8 mouse cellular contexts compared by ENCODE assay signal in genomic region chr5:139344021-139344686, GRCm38 (mm10). TPM values are rescaled to one million over a fixed set of nuclear protein-coding genes. Genes with fewer than 3 reads are reported as not detected.
DNase-seq lines count a peak whose midpoint lies in the region; ATAC-seq and TF ChIP-seq lines count a peak whose summit lies in the region.

No protein-coding gene starts in this region.

- 4% methylated on average over 12 of the region's 12 CpGs for WGBS in limb, embryonic 12.5 days
- WGBS in midbrain, embryonic 13.5 days = 8% methylated on average over 12 of the region's 12 CpGs
- 9% methylated on average over 12 of the region's 12 CpGs for WGBS in spleen, adult 2 months

- no peak for TF ChIP-seq POLR2A in spleen, adult 2 months (IDR thresholded peaks at IDR 0.05; ENCODE audit: low read depth, low read length)

- ATAC-seq in granulocyte monocyte progenitor cell, adult 5-6 weeks (replicated peaks; ENCODE audit: poor library complexity, severe bottlenecking) = peak; percentile 78
- peak; percentile 68 for ATAC-seq in limb, embryonic 12.5 days (ENCODE audit: insufficient number of reproducible peaks, insufficient read depth, low FRiP score, low TSS enrichment, low read depth)
- peak; percentile 79 for ATAC-seq in midbrain, embryonic 13.5 days

- H3K27me3 ChIP-seq in limb, embryonic 12.5 days = no peaks in the 10 kb centered on the region; the same call in 1 of the 2 replicates
- 0 out of 2 replicates have a peak, but pooled peaks cover 7% of the 10 kb centered on the region for H3K27me3 ChIP-seq in midbrain, embryonic 13.5 days
- H3K27me3 ChIP-seq in spleen, adult 2 months (ENCODE audit: control insufficient read depth, insufficient read depth, low read length) = no peaks in the 10 kb centered on the region

- H3K4me1 ChIP-seq in limb, embryonic 12.5 days (replicated peaks) = peaks cover 19% of the 10 kb centered on the region
- H3K4me1 ChIP-seq in midbrain, embryonic 13.5 days (replicated peaks) = peaks cover 24% of the 10 kb centered on the region
- H3K4me1 ChIP-seq in spleen, adult 2 months (ENCODE audit: control insufficient read depth, insufficient read depth, insufficient read length) = peaks cover 7% of the 10 kb centered on the region; the same call in 1 of the 2 replicates

- H3K4me3 ChIP-seq in limb, embryonic 12.5 days (replicated peaks) = peak overlapping the region; percentile 75
- H3K4me3 ChIP-seq in midbrain, embryonic 13.5 days (replicated peaks) = peak overlapping the region; percentile 75
- peak overlapping the region; percentile 99 for H3K4me3 ChIP-seq in spleen, adult 2 months (ENCODE audit: extremely low read depth, insufficient read depth, insufficient read length)

- peak overlapping the region; percentile 73 for H3K27ac ChIP-seq in limb, embryonic 12.5 days
- H3K27ac ChIP-seq in midbrain, embryonic 13.5 days = peak overlapping the region; percentile 80
- no peak overlapping the region for H3K27ac ChIP-seq in spleen, adult 2 months (ENCODE audit: insufficient read depth, low read length)

- no peaks in the 10 kb centered on the region for H3K9me3 ChIP-seq in limb, embryonic 12.5 days
- no peaks in the 10 kb centered on the region for H3K9me3 ChIP-seq in midbrain, embryonic 13.5 days

- H3K9ac ChIP-seq in limb, embryonic 12.5 days (replicated peaks) = peak overlapping the region; percentile 83
- peak overlapping the region; percentile 88 for H3K9ac ChIP-seq in midbrain, embryonic 13.5 days (replicated peaks)

- TF ChIP-seq CTCF in spleen, adult 2 months (IDR thresholded peaks at IDR 0.05; ENCODE audit: extremely low read depth, insufficient read depth, insufficient read length, insufficient replicate concordance) = peak; percentile 85

- peak; percentile 85 to 88 for DNase-seq in B cell, adult 2 months
- DNase-seq in adrenal gland, postnatal 10 days = peak; percentile 88
- DNase-seq in embryo, embryonic 9.5 days (ENCODE audit: extremely low spot score) = peak; percentile 81
- peak; percentile 65 for DNase-seq in kidney, adult 11 months
- peak; percentile 62 to 71 for DNase-seq in spleen, adult 2 months (ENCODE audit: low read depth in 1 of 2, low spot score in 2 of 2)

- peak overlapping the region; percentile 97 for H3K4me2 ChIP-seq in limb, embryonic 12.5 days
- H3K4me2 ChIP-seq in midbrain, embryonic 13.5 days (replicated peaks) = peak overlapping the region; percentile 96

- peaks cover 36% of the 10 kb centered on the region for H3K36me3 ChIP-seq in limb, embryonic 12.5 days
- peaks cover 36% of the 10 kb centered on the region for H3K36me3 ChIP-seq in midbrain, embryonic 13.5 days
- peaks cover 20% of the 10 kb centered on the region for H3K36me3 ChIP-seq in spleen, adult 2 months (ENCODE audit: control insufficient read depth, insufficient read depth, low read length)

RNA-seq across cellular contexts. Expression of gene Cox19, which starts 7.1 kb away (rescaled TPM):
- 10 to 100 TPM; 81.5 to 84.7 TPM for total RNA-seq in adrenal gland, postnatal 10 days (2021)
- total RNA-seq in granulocyte monocyte progenitor cell, adult 5-6 weeks (2014; fragmentation: Nextera tagmentation) = 29.2 and 60.1 TPM in 2 replicates
- 31.4 and 35.9 TPM in 2 replicates for total RNA-seq in granulocyte monocyte progenitor cell, adult 5-6 weeks (2017)
- polyA plus RNA-seq in limb, embryonic 12.5 days (2016; fragmentation: Nextera tagmentation; extraction: Ambion mirVana) = 118 and 121 TPM in 2 replicates
- polyA plus RNA-seq in midbrain, embryonic 13.5 days (2015; fragmentation: Nextera tagmentation; extraction: Ambion mirVana) = 120 and 131 TPM in 2 replicates
- polyA plus RNA-seq in spleen, adult 2 months (2012; rRNA removed) = 27.2 and 36.2 TPM in 2 replicates

RNA-seq across cellular contexts. Expression of gene Cyp2w1, which starts 8.3 kb away (rescaled TPM):
- total RNA-seq in adrenal gland, postnatal 10 days (2021) = not detected
- not detected in 2 replicates for total RNA-seq in granulocyte monocyte progenitor cell, adult 5-6 weeks (2014; fragmentation: Nextera tagmentation)
- not detected in 2 replicates for total RNA-seq in granulocyte monocyte progenitor cell, adult 5-6 weeks (2017)
- polyA plus RNA-seq in limb, embryonic 12.5 days (2016; fragmentation: Nextera tagmentation; extraction: Ambion mirVana) = 0.90 and 1.0 TPM in 2 replicates
- polyA plus RNA-seq in midbrain, embryonic 13.5 days (2015; fragmentation: Nextera tagmentation; extraction: Ambion mirVana) = not detected in 2 replicates
- not detected in 2 replicates for polyA plus RNA-seq in spleen, adult 2 months (2012; rRNA removed)

RNA-seq across cellular contexts. Expression of gene Adap1, which starts 18.7 kb away (rescaled TPM):
- 1 to 10 TPM; 5.9 to 7.5 TPM for total RNA-seq in adrenal gland, postnatal 10 days (2021)
- 46.5 and 63.5 TPM in 2 replicates for total RNA-seq in granulocyte monocyte progenitor cell, adult 5-6 weeks (2014; fragmentation: Nextera tagmentation)
- 39.4 and 53.9 TPM in 2 replicates for total RNA-seq in granulocyte monocyte progenitor cell, adult 5-6 weeks (2017)
- polyA plus RNA-seq in limb, embryonic 12.5 days (2016; fragmentation: Nextera tagmentation; extraction: Ambion mirVana) = 0.77 and 1.1 TPM in 2 replicates
- polyA plus RNA-seq in midbrain, embryonic 13.5 days (2015; fragmentation: Nextera tagmentation; extraction: Ambion mirVana) = 13.8 and 14.5 TPM in 2 replicates
- 23.2 and 29.5 TPM in 2 replicates for polyA plus RNA-seq in spleen, adult 2 months (2012; rRNA removed)

RNA-seq across cellular contexts. Expression of gene Gpr146, which starts 33.3 kb away (rescaled TPM):
- 10 to 100 TPM; 12.0 to 13.2 TPM for total RNA-seq in adrenal gland, postnatal 10 days (2021)
- 5.0 and 7.3 TPM in 2 replicates for total RNA-seq in granulocyte monocyte progenitor cell, adult 5-6 weeks (2014; fragmentation: Nextera tagmentation)
- total RNA-seq in granulocyte monocyte progenitor cell, adult 5-6 weeks (2017) = 4.0 and 5.4 TPM in 2 replicates
- 1.7 and 2.3 TPM in 2 replicates for polyA plus RNA-seq in limb, embryonic 12.5 days (2016; fragmentation: Nextera tagmentation; extraction: Ambion mirVana)
- polyA plus RNA-seq in midbrain, embryonic 13.5 days (2015; fragmentation: Nextera tagmentation; extraction: Ambion mirVana) = 1.7 TPM in 2 replicates
- polyA plus RNA-seq in spleen, adult 2 months (2012; rRNA removed) = 32.2 and 36.3 TPM in 2 replicates
